In the genomic region with DNA sequence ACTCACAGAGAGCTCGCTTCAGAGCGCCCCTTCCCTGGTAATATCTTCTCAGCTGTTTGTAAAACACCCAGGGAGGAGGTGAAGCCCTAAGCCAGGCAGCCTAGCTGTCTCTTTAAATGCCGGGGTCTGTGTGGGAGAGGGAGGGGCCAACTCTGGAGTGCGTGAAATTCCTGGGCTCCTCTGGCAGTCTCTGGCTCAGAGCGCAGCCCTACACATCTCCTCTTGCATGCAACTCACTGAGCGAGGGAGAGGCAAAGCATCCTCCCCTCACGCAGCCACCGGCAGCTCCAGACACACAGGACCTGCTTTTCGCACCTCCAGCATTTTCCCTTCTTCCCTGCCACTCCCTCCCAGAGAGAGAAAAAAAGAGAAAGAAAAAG, we compare ENCODE assay signal across 8 mouse cellular contexts. TPM values are rescaled to one million over a fixed set of nuclear protein-coding genes. Genes with fewer than 3 reads are reported as not detected.
DNase-seq lines count a peak whose midpoint lies in the region; ATAC-seq and TF ChIP-seq lines count a peak whose summit lies in the region.

A gene (plus strand): TSS at position 186 of the 380 bp plus-strand sequence.

- H3K4me2 ChIP-seq in heart, embryonic 13.5 days: peak within 1 kb of the TSS; percentile 65
- H3K4me2 ChIP-seq in forebrain, embryonic 12.5 days: peak within 1 kb of the TSS; percentile 57
- H3K4me2 ChIP-seq in intestine, postnatal 0 days (replicated peaks; ENCODE audit: low read depth): peak within 1 kb of the TSS; percentile 25
- H3K4me2 ChIP-seq in neural tube, embryonic 11.5 days (ENCODE audit: low read depth): peak within 1 kb of the TSS; percentile 40

- ATAC-seq in heart, embryonic 13.5 days (ENCODE audit: extremely low read depth, insufficient number of reproducible peaks, low FRiP score, low TSS enrichment): peak; percentile 63; the same call in 1 of the 2 replicates
- ATAC-seq in forebrain, embryonic 12.5 days (ENCODE audit: low FRiP score): peak; percentile 96
- ATAC-seq in intestine, postnatal 0 days: no peak
- peak; percentile 92 for ATAC-seq in neural tube, embryonic 11.5 days (ENCODE audit: insufficient read depth, low FRiP score, low TSS enrichment)

- H3K4me3 ChIP-seq in heart, embryonic 13.5 days: peak within 1 kb of the TSS; percentile 39
- H3K4me3 ChIP-seq in forebrain, embryonic 12.5 days (replicated peaks): peak within 1 kb of the TSS; percentile 46
- H3K4me3 ChIP-seq in intestine, postnatal 0 days (ENCODE audit: low read depth, low read length): no peak within 1 kb of the TSS
- H3K4me3 ChIP-seq in neural tube, embryonic 11.5 days (ENCODE audit: low read depth, low read length): peak within 1 kb of the TSS; percentile 29

- no peaks in the 10 kb centered on the region for H3K9me3 ChIP-seq in heart, embryonic 13.5 days
- no peaks in the 10 kb centered on the region for H3K9me3 ChIP-seq in forebrain, embryonic 12.5 days
- no peaks in the 10 kb centered on the region for H3K9me3 ChIP-seq in intestine, postnatal 0 days (ENCODE audit: control insufficient read depth)
- H3K9me3 ChIP-seq in neural tube, embryonic 11.5 days (ENCODE audit: control insufficient read depth, low read length): no peaks in the 10 kb centered on the region

- intact Hi-C loops in heart, postnatal 36 days (cut with DNase I): no loop called here
- intact Hi-C loops in left cerebral cortex, postnatal 4 days (cut with DNase I): loop anchor here (10.0 kb wide), 3 partner anchors 132 to 382 kb away; no protein-coding TSS in a partner anchor

- no peaks in the 10 kb centered on the region for H3K27me3 ChIP-seq in heart, embryonic 13.5 days (replicated peaks)
- no peaks in the 10 kb centered on the region; the same call in 1 of the 2 replicates for H3K27me3 ChIP-seq in forebrain, embryonic 12.5 days
- H3K27me3 ChIP-seq in intestine, postnatal 0 days (replicated peaks; ENCODE audit: control insufficient read depth, insufficient read depth, low read length): no peaks in the 10 kb centered on the region
- H3K27me3 ChIP-seq in neural tube, embryonic 11.5 days (ENCODE audit: control insufficient read depth, insufficient read depth, low read length): no peaks in the 10 kb centered on the region

- peak within 1 kb of the TSS; percentile 24; the same call in 1 of the 2 replicates for H3K9ac ChIP-seq in heart, embryonic 13.5 days
- peak within 1 kb of the TSS; percentile 57 for H3K9ac ChIP-seq in forebrain, embryonic 12.5 days
- H3K9ac ChIP-seq in intestine, postnatal 0 days (ENCODE audit: low read depth, low read length): no peak within 1 kb of the TSS
- peak within 1 kb of the TSS; percentile 37 for H3K9ac ChIP-seq in neural tube, embryonic 11.5 days (ENCODE audit: low read length)

- 0 out of 2 replicates have a peak, but pooled peaks cover 8% of the 10 kb centered on the region for H3K4me1 ChIP-seq in heart, embryonic 13.5 days
- H3K4me1 ChIP-seq in forebrain, embryonic 12.5 days: peaks cover 7% of the 10 kb centered on the region; the same call in 1 of the 2 replicates
- H3K4me1 ChIP-seq in intestine, postnatal 0 days (replicated peaks; ENCODE audit: control insufficient read depth, insufficient read depth, low read length): no peaks in the 10 kb centered on the region
- H3K4me1 ChIP-seq in neural tube, embryonic 11.5 days (ENCODE audit: control insufficient read depth, insufficient read depth, low read length): no peaks in the 10 kb centered on the region

- H3K27ac ChIP-seq in heart, embryonic 13.5 days (replicated peaks): no peak within 1 kb of the TSS
- H3K27ac ChIP-seq in forebrain, embryonic 12.5 days: 0 out of 2 replicates have a peak within 1 kb of the TSS, but pooled peaks have one; percentile 26
- no peak within 1 kb of the TSS for H3K27ac ChIP-seq in intestine, postnatal 0 days (ENCODE audit: low read depth, low read length)
- no peak within 1 kb of the TSS for H3K27ac ChIP-seq in neural tube, embryonic 11.5 days (ENCODE audit: low read depth, low read length)

- DNase-seq in heart, postnatal 36 days: no peak
- peak; percentile 73 for DNase-seq in left cerebral cortex, postnatal 4 days
- peak; percentile 74 for DNase-seq in neural tube, embryonic 11.5 days (ENCODE audit: low spot score)
- DNase-seq in urinary bladder, adult 2 months (ENCODE audit: low spot score): no peak
- DNase-seq in spleen, postnatal 10 days (ENCODE audit: low spot score in 2 of 2): no peak

- no peaks in the 10 kb centered on the region for H3K36me3 ChIP-seq in heart, embryonic 13.5 days
- H3K36me3 ChIP-seq in forebrain, embryonic 12.5 days (replicated peaks): no peaks in the 10 kb centered on the region
- no peaks in the 10 kb centered on the region for H3K36me3 ChIP-seq in intestine, postnatal 0 days (ENCODE audit: control insufficient read depth, insufficient read depth)
- no peaks in the 10 kb centered on the region for H3K36me3 ChIP-seq in neural tube, embryonic 11.5 days (ENCODE audit: control insufficient read depth, insufficient read depth, low read length)

- TF ChIP-seq CTCF in intestine, postnatal 0 days (IDR thresholded peaks at IDR 0.05; ENCODE audit: low read depth): no peak

- 0% methylated on average over 9 of the region's 9 CpGs for WGBS in heart, embryonic 13.5 days
- 0% methylated on average over 9 of the region's 9 CpGs for WGBS in forebrain, embryonic 12.5 days
- WGBS in intestine, postnatal 0 days: 2% methylated on average over 9 of the region's 9 CpGs
- WGBS in neural tube, embryonic 11.5 days: 0% methylated on average over 9 of the region's 9 CpGs

RNA-seq across cellular contexts. Expression of the gene that starts here (rescaled TPM):
- 1.6 and 1.7 TPM in 2 replicates for polyA plus RNA-seq in heart, embryonic 13.5 days (2015; fragmentation: Nextera tagmentation; extraction: Ambion mirVana)
- total RNA-seq in heart, postnatal 36 days (2021): under 1 TPM; 0.08 to 0.19 TPM
- polyA plus RNA-seq in forebrain, embryonic 12.5 days (2016; fragmentation: Nextera tagmentation; extraction: Ambion mirVana): 62.2 and 71.1 TPM in 2 replicates
- 0.47 and 0.55 TPM in 2 replicates for polyA plus RNA-seq in intestine, postnatal 0 days (2015; fragmentation: Nextera tagmentation; extraction: Ambion mirVana)
- total RNA-seq in left cerebral cortex, postnatal 4 days (2021): 100 to 1,000 TPM; 153 to 159 TPM
- 26.7 and 29.2 TPM in 2 replicates for polyA plus RNA-seq in neural tube, embryonic 11.5 days (2014; fragmentation: Nextera tagmentation; extraction: Ambion mirVana)
- polyA plus RNA-seq in urinary bladder, adult 2 months (2012; rRNA removed): 0.28 TPM in 2 replicates

Comparison
In these comparisons a context has a peak if more than half of its experiments do, and no peak if none do; other contexts are left out.
1. RNA of the gene that starts here (total RNA-seq): 153 to 159 TPM in left cerebral cortex, postnatal 4 days; 0.08 to 0.19 TPM in heart, postnatal 36 days; every median in the first group is over 100 times any median in the second.
2. RNA of the gene that starts here (polyA plus RNA-seq): 62.2 to 71.1 TPM in forebrain, embryonic 12.5 days and 26.7 to 29.2 TPM in neural tube, embryonic 11.5 days; 1.6 to 1.7 TPM in heart, embryonic 13.5 days, 0.47 to 0.55 TPM in intestine, postnatal 0 days and 0.28 TPM in urinary bladder, adult 2 months; every median in the first group is over 10 times any median in the second.
3. DNase-seq: peak in left cerebral cortex, postnatal 4 days (single experiment) and neural tube, embryonic 11.5 days (single experiment); none in heart, postnatal 36 days (0 of 2), urinary bladder, adult 2 months (single experiment) and spleen, postnatal 10 days (0 of 2).
4. Peak in every context shown above with its lines, with median percentiles within 50 percentile points of each other: H3K4me2 ChIP-seq.